Mouse (Mus musculus) MEL (cell line): ENCODE data around the gene Iqgap3. TPM values are rescaled to one million over a fixed set of nuclear protein-coding genes. Genes with fewer than 3 reads are reported as not detected.

ENCODE experiments used
- DNase-seq: peaks from one replicate; pipeline ENCODE4 v3.0.0; 2011; ENCODE audit warnings: low read depth, low spot score
- H3K27ac ChIP-seq: 2 replicates; pipeline ENCODE4 v1.5.1; 2012; ENCODE audit warnings: low read depth, mild to moderate bottlenecking, control low read depth, low read length, moderate library complexity; ENCODE audit not compliant: control insufficient read depth
- H3K27me3 ChIP-seq, 2 experiments: fragments of 150-350 bp in 1 of 2; sonication (generic) in 1 of 2; 2 replicates each; pipeline ENCODE4 v1.6.1; 2012; ENCODE audit warnings: low read length in 2 of 2, mild to moderate bottlenecking in 2 of 2, improper control_type of control experiment in 1 of 2, moderate library complexity in 1 of 2; ENCODE audit not compliant: insufficient read depth in 2 of 2, control insufficient read depth in 1 of 2
- H3K36me3 ChIP-seq, 2 experiments: 2 replicates each; pipeline ENCODE4 v1.6.1; 2012 to 2014; ENCODE audit warnings: low read length in 2 of 2, improper control_type of control experiment in 1 of 2, inconsistent platforms in 1 of 2, mild to moderate bottlenecking in 1 of 2; ENCODE audit not compliant: insufficient read depth in 2 of 2, control insufficient read depth in 1 of 2
- H3K4me1 ChIP-seq, 2 experiments: fragments of 150-350 bp in 1 of 2; sonication (generic) in 1 of 2; 2 replicates each; pipeline ENCODE4 v1.6.1; 2012; ENCODE audit warnings: low read length in 2 of 2, improper control_type of control experiment in 1 of 2, mild to moderate bottlenecking in 1 of 2; ENCODE audit not compliant: insufficient read depth in 2 of 2, control insufficient read depth in 1 of 2
- H3K4me3 ChIP-seq, 2 experiments: fragments of 150-350 bp in 1 of 2; sonication (generic) in 1 of 2; 2 replicates each; pipeline ENCODE4 v1.5.1; 2012; ENCODE audit warnings: low read depth in 2 of 2, low read length in 2 of 2, mild to moderate bottlenecking in 2 of 2, moderate library complexity in 2 of 2, control low read depth in 1 of 2, improper control_type of control experiment in 1 of 2; ENCODE audit not compliant: control insufficient read depth in 1 of 2, insufficient read depth in 1 of 2
- H3K79me2 ChIP-seq: 2 replicates; pipeline ENCODE4 v1.6.1; 2012; ENCODE audit warnings: mild to moderate bottlenecking, low read length, moderate library complexity; ENCODE audit not compliant: control insufficient read depth, poor library complexity, insufficient read depth
- H3K9ac ChIP-seq: 2 replicates; pipeline ENCODE4 v1.6.1; 2012; ENCODE audit warnings: low read depth, mild to moderate bottlenecking, control low read depth, low read length, moderate library complexity; ENCODE audit not compliant: control insufficient read depth, poor library complexity, severe bottlenecking
- H3K9me3 ChIP-seq: fragments of 150-350 bp; sonication (generic); replicated peaks from 2 replicates; pipeline ENCODE4 v1.6.1; 2012; ENCODE audit warnings: mild to moderate bottlenecking, low read length, improper control_type of control experiment, moderate library complexity; ENCODE audit not compliant: insufficient read depth
- CHD1 ChIP-seq: IDR thresholded peaks from 2 replicates; pipeline ENCODE4 v1.6.1; 2012; ENCODE audit warnings: low read depth, mild to moderate bottlenecking, inconsistent platforms, low read length, improper control_type of control experiment
- CHD2 ChIP-seq: IDR thresholded peaks from 2 replicates; pipeline ENCODE4 v1.6.1; 2011; ENCODE audit warnings: low read length, improper control_type of control experiment
- CTCF ChIP-seq, 3 experiments: IDR thresholded peaks in 2 of 3; conservative IDR thresholded peaks in 1 of 3; 2 replicates each; pipeline ENCODE4 v1.5.1; 2011 to 2012; ENCODE audit warnings: low read length in 3 of 3, low read depth in 2 of 3, mild to moderate bottlenecking in 2 of 3, improper control_type of control experiment in 1 of 3, inconsistent platforms in 1 of 3, mixed read lengths in 1 of 3, moderate library complexity in 1 of 3; ENCODE audit not compliant: control insufficient read depth in 1 of 3, insufficient read depth in 1 of 3, poor library complexity in 1 of 3, severe bottlenecking in 1 of 3
- ELF1 ChIP-seq: IDR thresholded peaks from 2 replicates; pipeline ENCODE4 v1.6.1; 2014; ENCODE audit warnings: low read depth, mild to moderate bottlenecking, inconsistent platforms, low read length, improper control_type of control experiment, moderate library complexity
- EP300 ChIP-seq, 2 experiments: IDR thresholded peaks; 2 replicates each; pipeline ENCODE4 v1.6.1; 2011; ENCODE audit warnings: improper control_type of control experiment in 2 of 2, low read length in 2 of 2, low read depth in 1 of 2, mild to moderate bottlenecking in 1 of 2
- ETS1 ChIP-seq: IDR thresholded peaks from 2 replicates; pipeline ENCODE4 v1.6.1; 2012; ENCODE audit warnings: low read depth, mild to moderate bottlenecking, inconsistent platforms, low read length, improper control_type of control experiment, moderate library complexity
- GATA1 ChIP-seq: IDR thresholded peaks from 2 replicates; pipeline ENCODE4 v1.6.1; 2011; ENCODE audit warnings: low read depth, low read length, improper control_type of control experiment
- HCFC1 ChIP-seq: IDR thresholded peaks from 2 replicates; pipeline ENCODE4 v1.6.1; 2012; ENCODE audit warnings: low read depth, mild to moderate bottlenecking, inconsistent platforms, low read length, improper control_type of control experiment, moderate library complexity
- JUND ChIP-seq: IDR thresholded peaks from 2 replicates; pipeline ENCODE4 v1.6.1; 2011; ENCODE audit warnings: low read depth, mild to moderate bottlenecking, improper control_type of control experiment, low read length
- MAFK ChIP-seq: IDR thresholded peaks from 2 replicates; pipeline ENCODE4 v1.6.1; 2011; ENCODE audit warnings: low read depth, mild to moderate bottlenecking, low read length, improper control_type of control experiment, borderline replicate concordance
- MAX ChIP-seq: IDR thresholded peaks from 2 replicates; pipeline ENCODE4 v1.6.1; 2011; ENCODE audit warnings: low read length, improper control_type of control experiment
- MEF2A ChIP-seq: IDR thresholded peaks from 2 replicates; pipeline ENCODE4 v1.6.1; 2014; ENCODE audit warnings: low read depth, mild to moderate bottlenecking, inconsistent platforms, low read length, improper control_type of control experiment; ENCODE audit not compliant: poor library complexity, insufficient replicate concordance, severe bottlenecking; ENCODE audit errors: extremely low read depth
- MXI1 ChIP-seq: IDR thresholded peaks from 2 replicates; pipeline ENCODE4 v1.6.1; 2011; ENCODE audit warnings: mild to moderate bottlenecking, low read depth, low read length, improper control_type of control experiment
- MYB ChIP-seq: IDR thresholded peaks from 2 replicates; pipeline ENCODE4 v1.6.1; 2011; ENCODE audit warnings: mild to moderate bottlenecking, low read depth, low read length, improper control_type of control experiment
- POLR2AphosphoS2 ChIP-seq: IDR thresholded peaks from 2 replicates; pipeline ENCODE4 v1.6.1; 2011; ENCODE audit warnings: low read length, improper control_type of control experiment
- RAD21 ChIP-seq: IDR thresholded peaks from 2 replicates; pipeline ENCODE4 v1.6.1; 2011; ENCODE audit warnings: mild to moderate bottlenecking, low read depth, low read length, improper control_type of control experiment
- SMC3 ChIP-seq: IDR thresholded peaks from 2 replicates; pipeline ENCODE4 v1.6.1; 2011; ENCODE audit warnings: low read depth, low read length, improper control_type of control experiment
- UBTF ChIP-seq: IDR thresholded peaks from 2 replicates; pipeline ENCODE4 v1.6.1; 2012; ENCODE audit warnings: low read depth, mild to moderate bottlenecking, inconsistent platforms, low read length, improper control_type of control experiment, moderate library complexity, borderline replicate concordance; ENCODE audit not compliant: insufficient read depth
- USF1 ChIP-seq: IDR thresholded peaks from 2 replicates; pipeline ENCODE4 v1.6.1; 2014; ENCODE audit warnings: low read depth, mild to moderate bottlenecking, inconsistent platforms, low read length, improper control_type of control experiment, moderate library complexity
- USF2 ChIP-seq, 2 experiments: IDR thresholded peaks; 2 replicates each; pipeline ENCODE4 v1.6.1; 2011 to 2012; ENCODE audit warnings: improper control_type of control experiment in 2 of 2, low read length in 2 of 2, borderline replicate concordance in 1 of 2, inconsistent platforms in 1 of 2, low read depth in 1 of 2, mild to moderate bottlenecking in 1 of 2; ENCODE audit not compliant: insufficient read depth in 1 of 2
- ZNF384 ChIP-seq: IDR thresholded peaks from 2 replicates; pipeline ENCODE4 v1.6.1; 2012; ENCODE audit warnings: low read depth, mild to moderate bottlenecking, inconsistent platforms, low read length, improper control_type of control experiment
- polyA plus RNA-seq, 2 experiments: library from polyadenylated mRNA; stranded (reverse) in 1 of 2; unstranded in 1 of 2; fragments of >175 nt in 1 of 2; fragments of >200 nt in 1 of 2; gene quantifications; 2 replicates each; pipeline versions ENCODE4 v1.2.1 to v1.2.4; 2012; ENCODE audit warnings: low replicate concordance in 2 of 2, low read depth in 1 of 2; ENCODE audit not compliant: insufficient read length in 2 of 2, insufficient read depth in 1 of 2, missing spikeins in 1 of 2
- total RNA-seq: library from RNA; depleted of rRNA; stranded (reverse); fragments of 300-350 nt; gene quantifications from 2 replicates; pipeline ENCODE4 v1.2.3, GENCODE M21; 2012

The Iqgap3 gene
- total and polyA plus RNA-seq, 3 experiments: 21.1 to 42.5 TPM; not detected in 1

DNA sequence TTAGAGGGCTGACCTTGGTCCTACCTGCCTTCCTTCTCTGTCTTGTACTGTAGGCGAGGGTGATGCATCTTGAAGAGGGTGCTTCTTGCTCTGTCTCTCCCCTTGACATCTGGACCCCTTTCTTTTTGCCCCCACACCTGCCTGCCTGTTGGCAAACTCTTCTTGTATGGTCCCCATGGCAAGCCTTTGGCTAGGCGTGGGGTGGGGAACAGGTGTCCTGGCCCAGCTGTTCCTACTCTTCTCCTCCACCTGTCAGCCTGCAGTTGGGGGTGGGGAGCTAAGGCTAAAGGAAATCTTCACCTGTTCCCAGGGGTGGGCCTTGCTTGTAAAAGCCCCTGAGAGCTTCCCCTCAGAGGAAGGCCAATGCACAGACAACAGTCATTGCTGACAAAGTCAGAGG lies 65.7 kb downstream of the Iqgap3 start:
- Histone ChIP-seq H3K79me2 (peaks cover 98% of the 10 kb centered on the region), H3K9me3 (no peaks in the 10 kb centered on the region), H3K27me3 (no peaks in the 10 kb centered on the region), H3K9ac (no peak overlapping the region), H3K4me3 (no peak overlapping the region), H3K36me3 (peaks cover 3 to 54% of the 10 kb centered on the region in 2 experiments; a peak in 3 of 4 replicates), H3K4me1 (peaks cover 29 to 60% of the 10 kb centered on the region in 2 experiments), H3K27ac (no peak overlapping the region)
- TF ChIP-seq CHD1: no peak
- TF ChIP-seq RAD21: no peak
- no peak for TF ChIP-seq POLR2AphosphoS2
- TF ChIP-seq ELF1: no peak
- no peak for TF ChIP-seq MXI1
- TF ChIP-seq MAX: no peak
- no peak for TF ChIP-seq USF2 (IDR thresholded peaks at IDR 0.05; ENCODE audit: borderline replicate concordance in 1 of 2, insufficient read depth in 1 of 2, low read depth in 1 of 2, low read length in 2 of 2)
- TF ChIP-seq ETS1: no peak
- no peak for TF ChIP-seq MAFK
- TF ChIP-seq EP300 (IDR thresholded peaks at IDR 0.05; ENCODE audit: low read depth in 1 of 2, low read length in 2 of 2): no peak
- TF ChIP-seq SMC3: no peak
- TF ChIP-seq UBTF: no peak
- TF ChIP-seq GATA1: no peak
- no peak for TF ChIP-seq USF1
- TF ChIP-seq MYB: no peak
- no peak for TF ChIP-seq CHD2
- DNase-seq: no peak

GRCm38 (mm10) chr3:88147866-88148265 lies 66.1 kb downstream of the Iqgap3 start:
- peak overlapping the region; percentile 59 for H3K27ac ChIP-seq
- TF ChIP-seq ZNF384 (no peak), CHD2 (no peak), HCFC1 (no peak), CTCF (IDR thresholded peaks at IDR 0.05 in 2 of 3, conservative IDR thresholded peaks at IDR 0.05 in 1 of 3; ENCODE audit: control insufficient read depth in 1 of 3, insufficient read depth in 1 of 3, low read depth in 2 of 3, low read length in 3 of 3, poor library complexity in 1 of 3, severe bottlenecking in 1 of 3) (no peak), GATA1 (no peak), UBTF (no peak), MEF2A (no peak), JUND (no peak)
- no peak for DNase-seq
- no peak overlapping the region for H3K9ac ChIP-seq
- H3K79me2 ChIP-seq: peaks cover 96% of the 10 kb centered on the region
- peaks cover 3 to 54% of the 10 kb centered on the region in 2 experiments; a peak in 3 of 4 replicates for H3K36me3 ChIP-seq
- no peaks in the 10 kb centered on the region for H3K27me3 ChIP-seq
- H3K9me3 ChIP-seq: no peaks in the 10 kb centered on the region
- H3K4me1 ChIP-seq: peaks cover 29 to 60% of the 10 kb centered on the region in 2 experiments
- no peak overlapping the region for H3K4me3 ChIP-seq
